Mouse (Mus musculus): ENCODE data around the gene Phpt1. TPM values are rescaled to one million over a fixed set of nuclear protein-coding genes. Genes with fewer than 3 reads are reported as not detected.

The Phpt1 gene
- polyA plus RNA-seq, 1 experiment from 2014 or later, result 169 TPM

DNA sequence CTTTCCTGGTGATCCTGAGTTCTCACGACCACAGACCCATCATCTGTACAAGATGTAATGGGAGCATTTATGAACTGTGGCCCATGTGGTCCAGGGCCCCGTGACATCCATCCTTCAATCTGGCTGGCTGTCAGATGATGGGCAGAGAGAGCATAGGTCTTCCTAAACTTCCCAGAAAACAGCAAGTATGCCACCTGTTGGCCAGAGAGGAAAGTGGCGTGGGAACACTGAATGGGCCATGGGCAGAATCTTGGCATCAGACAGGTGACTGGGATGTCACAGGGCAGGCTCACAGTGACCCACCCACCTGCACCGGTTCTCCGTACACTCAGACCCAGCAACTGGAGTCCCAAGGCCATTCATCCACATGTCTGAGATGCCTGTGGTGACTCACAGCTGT, 23.8 kb downstream of the Phpt1 start:
- Histone ChIP-seq H3K4me3 (no peak overlapping the region), H3K9ac (no peak overlapping the region), H3K36me3 (no peaks in the 10 kb centered on the region), H3K27ac (no peak overlapping the region), H3K4me1 (peaks cover 1% of the 10 kb centered on the region; the same call in 1 of the 2 replicates), H3K9me3 (no peaks in the 10 kb centered on the region), H3K4me2 (replicated peaks) (no peak overlapping the region), H3K27me3 (replicated peaks) (no peaks in the 10 kb centered on the region)
- no peak for ATAC-seq (ENCODE audit: low FRiP score, low read depth)
- 38% methylated on average over 5 of the region's 5 CpGs for WGBS

- H3K4me3 ChIP-seq, result no peak overlapping the region
- H3K36me3 ChIP-seq, result no peaks in the 10 kb centered on the region
- H3K4me2 ChIP-seq (replicated peaks), result no peak overlapping the region
- no peak for ATAC-seq (ENCODE audit: low FRiP score, low read depth)
- WGBS, result 77% methylated on average over 9 of the region's 9 CpGs
- H3K4me1 ChIP-seq, result peaks cover 9% of the 10 kb centered on the region
- no peak overlapping the region for H3K9ac ChIP-seq
- H3K9me3 ChIP-seq, result no peaks in the 10 kb centered on the region
- H3K27me3 ChIP-seq (replicated peaks), result no peaks in the 10 kb centered on the region
- H3K27ac ChIP-seq, result no peak overlapping the region
Measured at GRCm38 (mm10) chr2:25549021-25549991, 25.7 kb downstream of the Phpt1 start.

- H3K27me3 ChIP-seq (replicated peaks), result no peaks in the 10 kb centered on the region
- no peak within 1 kb of the TSS for H3K27ac ChIP-seq
- peaks cover 10% of the 10 kb centered on the region for H3K4me1 ChIP-seq
- ATAC-seq (ENCODE audit: low FRiP score, low read depth), result peak; percentile 99
- H3K4me3 ChIP-seq, result peak within 1 kb of the TSS; percentile 70
- no peaks in the 10 kb centered on the region for H3K9me3 ChIP-seq
- H3K36me3 ChIP-seq, result no peaks in the 10 kb centered on the region
- peak within 1 kb of the TSS; percentile 67 for H3K9ac ChIP-seq
- WGBS, result 3% methylated on average over 48 of the region's 48 CpGs
- peak within 1 kb of the TSS; percentile 72 for H3K4me2 ChIP-seq (replicated peaks)
Measured at GRCm38 (mm10) chr2:25546811-25547491, 28.1 kb downstream of the Phpt1 start, which contains the start of gene Traf2. Gene Traf2, minus strand, starts transcription at chr2:25546940.

GRCm38 (mm10) chr2:25545996-25546810, 28.8 kb downstream of the Phpt1 start:
- H3K36me3 ChIP-seq, result no peaks in the 10 kb centered on the region
- no peaks in the 10 kb centered on the region for H3K27me3 ChIP-seq (replicated peaks)
- H3K4me3 ChIP-seq, result peak overlapping the region; percentile 70
- peak overlapping the region; percentile 67 for H3K9ac ChIP-seq
- 9% methylated on average over 43 of the region's 43 CpGs for WGBS
- H3K9me3 ChIP-seq, result no peaks in the 10 kb centered on the region
- peak; percentile 81 for ATAC-seq (ENCODE audit: low FRiP score, low read depth)
- peaks cover 14% of the 10 kb centered on the region for H3K4me1 ChIP-seq
- H3K4me2 ChIP-seq (replicated peaks), result peak overlapping the region; percentile 72
- no peak overlapping the region for H3K27ac ChIP-seq

DNA sequence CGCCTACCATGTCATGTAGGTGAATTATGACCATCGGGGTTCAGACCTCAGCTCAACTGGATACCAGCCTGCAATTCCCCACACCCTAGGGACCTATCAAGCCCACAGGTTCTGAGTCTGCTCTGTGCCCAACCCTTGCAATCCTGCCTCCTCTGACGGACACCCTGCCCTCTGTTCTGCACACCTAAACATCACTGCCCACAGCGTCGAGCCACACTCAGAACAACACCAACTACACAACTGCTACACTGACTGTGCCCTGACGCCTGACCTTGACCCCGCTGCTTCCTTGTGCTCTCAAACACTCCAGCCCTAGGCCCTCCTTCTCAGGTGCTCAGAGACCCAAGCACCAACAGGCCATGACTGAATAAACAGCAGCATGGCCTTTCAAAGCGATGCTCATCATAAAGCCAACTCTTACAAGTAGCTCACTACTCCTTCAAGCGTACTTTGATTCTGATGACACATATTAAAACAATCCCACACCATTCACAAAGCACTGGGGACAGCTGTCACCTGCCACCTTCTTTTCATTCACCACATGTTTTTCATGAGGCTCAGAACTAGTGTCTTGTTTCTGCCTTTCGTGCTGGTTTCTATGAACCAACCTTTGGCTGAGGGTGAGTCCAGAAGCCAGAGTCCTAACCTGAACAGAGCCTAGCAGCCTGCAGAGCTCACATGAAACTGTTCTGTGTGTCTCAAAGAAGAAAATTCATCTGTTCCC, 33.2 kb downstream of the Phpt1 start:
- H3K4me2 ChIP-seq (replicated peaks), result no peak overlapping the region
- H3K4me3 ChIP-seq, result no peak overlapping the region
- peaks cover 10% of the 10 kb centered on the region; the same call in 1 of the 2 replicates for H3K36me3 ChIP-seq
- H3K27ac ChIP-seq, result no peak overlapping the region
- no peak overlapping the region for H3K9ac ChIP-seq
- 75% methylated on average over 10 of the region's 10 CpGs for WGBS
- ATAC-seq (ENCODE audit: low FRiP score, low read depth), result no peak
- no peaks in the 10 kb centered on the region for H3K27me3 ChIP-seq (replicated peaks)
- peaks cover 14% of the 10 kb centered on the region for H3K4me1 ChIP-seq
- no peaks in the 10 kb centered on the region for H3K9me3 ChIP-seq

DNA sequence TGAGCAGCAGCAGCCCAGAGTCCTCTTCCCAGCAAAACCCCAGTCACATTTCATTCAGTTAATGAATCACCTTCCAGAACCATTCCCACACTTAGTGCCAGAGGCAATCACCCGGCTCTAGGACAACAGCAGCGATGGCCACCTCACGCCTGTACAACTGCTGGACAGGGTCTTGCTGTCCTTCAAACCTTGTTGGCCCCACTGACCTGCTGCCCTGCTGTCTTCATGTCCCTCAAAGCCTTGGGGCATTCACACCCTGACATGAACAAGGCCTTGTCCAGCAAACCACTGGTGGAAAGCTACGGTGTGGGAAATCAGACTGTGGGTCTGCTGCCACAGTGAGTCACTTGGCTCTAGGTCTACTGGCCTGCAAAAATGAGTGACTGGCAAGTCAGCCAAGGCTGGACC, 34.5 kb downstream of the Phpt1 start:
- WGBS, result 96% methylated on average over 4 of the region's 4 CpGs
- no peak for ATAC-seq (ENCODE audit: low FRiP score, low read depth)
- peaks cover 22% of the 10 kb centered on the region; the same call in 1 of the 2 replicates for H3K36me3 ChIP-seq

GRCm38 (mm10) chr2:25536531-25536930, 38.5 kb downstream of the Phpt1 start:
- no peaks in the 10 kb centered on the region for H3K9me3 ChIP-seq
- H3K27me3 ChIP-seq (replicated peaks), result no peaks in the 10 kb centered on the region
- H3K4me3 ChIP-seq, result no peak overlapping the region
- ATAC-seq (ENCODE audit: low FRiP score, low read depth), result no peak
- H3K27ac ChIP-seq, result no peak overlapping the region
- H3K4me2 ChIP-seq (replicated peaks), result no peak overlapping the region
- 90% methylated on average over 8 of the region's 8 CpGs for WGBS
- peaks cover 36% of the 10 kb centered on the region for H3K36me3 ChIP-seq
- H3K9ac ChIP-seq, result no peak overlapping the region
- H3K4me1 ChIP-seq, result no peaks in the 10 kb centered on the region

More for the DNA sequence above, 34.5 kb downstream of the Phpt1 start:
- Histone ChIP-seq H3K9me3 (no peaks in the 10 kb centered on the region), H3K4me3 (no peak overlapping the region), H3K9ac (no peak overlapping the region), H3K27me3 (replicated peaks) (no peaks in the 10 kb centered on the region), H3K27ac (no peak overlapping the region), H3K4me2 (replicated peaks) (no peak overlapping the region), H3K4me1 (peaks cover 6% of the 10 kb centered on the region)

DNA sequence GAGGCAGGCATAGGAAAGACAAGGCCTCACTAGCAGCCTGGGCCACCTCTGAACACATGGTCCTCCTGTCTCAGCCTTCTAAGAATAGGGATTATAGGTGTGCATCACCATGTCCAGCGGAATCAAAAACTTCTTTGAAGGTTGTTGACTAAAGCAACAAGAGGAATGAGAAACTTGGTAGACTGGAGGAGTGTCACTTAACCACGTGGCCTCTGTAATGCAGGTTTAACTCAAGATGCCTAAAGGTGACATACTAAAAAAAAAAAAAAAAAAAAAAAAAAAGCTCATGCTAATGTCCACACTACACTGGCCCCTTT, 40.2 kb downstream of the Phpt1 start:
- ATAC-seq (ENCODE audit: low FRiP score, low read depth), result no peak
- Histone ChIP-seq H3K9ac (no peak overlapping the region), H3K27ac (no peak overlapping the region), H3K9me3 (no peaks in the 10 kb centered on the region), H3K4me2 (replicated peaks) (no peak overlapping the region), H3K4me1 (no peaks in the 10 kb centered on the region), H3K4me3 (no peak overlapping the region), H3K36me3 (peaks cover 51% of the 10 kb centered on the region), H3K27me3 (replicated peaks) (no peaks in the 10 kb centered on the region)
- 94% methylated on average over 2 of the region's 2 CpGs for WGBS

DNA sequence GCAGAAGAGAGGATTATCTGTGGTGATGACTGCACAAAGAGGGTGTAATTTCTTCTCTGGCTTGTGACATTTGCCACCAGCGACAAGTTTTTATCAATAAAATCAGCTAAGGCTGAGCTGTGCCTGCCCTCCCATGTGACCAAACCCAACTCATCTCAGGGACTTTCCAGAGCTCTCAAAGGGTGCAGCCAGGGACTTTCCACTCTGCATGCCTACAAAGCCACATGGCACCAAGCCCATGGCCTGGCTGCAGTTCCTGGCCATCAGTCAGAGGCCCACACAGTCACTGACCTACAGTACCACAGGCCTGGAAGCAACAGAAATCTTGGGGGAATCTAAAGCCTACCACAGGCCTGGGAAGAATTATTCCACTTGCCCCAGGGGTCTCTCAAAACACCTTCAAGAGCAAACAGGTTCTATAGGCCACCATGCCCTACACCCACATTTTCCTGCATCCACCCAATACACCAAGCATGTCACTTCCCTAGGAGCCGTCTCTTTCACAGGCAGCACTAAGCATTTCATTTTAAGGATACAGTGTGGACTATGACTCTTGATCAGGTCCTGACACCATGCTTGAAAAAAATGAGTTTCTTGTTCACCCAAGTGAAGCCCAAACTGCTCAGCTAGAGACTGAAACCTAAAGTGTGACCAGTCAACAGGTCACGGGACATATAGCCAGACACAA, 40.7 kb downstream of the Phpt1 start:
- no peak overlapping the region for H3K4me2 ChIP-seq (replicated peaks)
- no peak overlapping the region for H3K27ac ChIP-seq
- no peaks in the 10 kb centered on the region for H3K27me3 ChIP-seq (replicated peaks)
- H3K9ac ChIP-seq, result no peak overlapping the region
- peaks cover 56% of the 10 kb centered on the region for H3K36me3 ChIP-seq
- no peak overlapping the region for H3K4me3 ChIP-seq
- H3K4me1 ChIP-seq, result no peaks in the 10 kb centered on the region
- WGBS, result 91% methylated on average over 3 of the region's 3 CpGs
- no peak for ATAC-seq (ENCODE audit: low FRiP score, low read depth)
- H3K9me3 ChIP-seq, result no peaks in the 10 kb centered on the region

GRCm38 (mm10) chr2:25533707-25534106, 41.3 kb downstream of the Phpt1 start:
- ATAC-seq (ENCODE audit: low FRiP score, low read depth), result no peak
- H3K4me2 ChIP-seq (replicated peaks), result no peak overlapping the region
- H3K4me3 ChIP-seq, result no peak overlapping the region
- WGBS, result 94% methylated on average over 2 of the region's 2 CpGs
- H3K36me3 ChIP-seq, result peaks cover 62% of the 10 kb centered on the region
- no peaks in the 10 kb centered on the region for H3K9me3 ChIP-seq
- no peak overlapping the region for H3K9ac ChIP-seq
- H3K4me1 ChIP-seq, result no peaks in the 10 kb centered on the region
- no peak overlapping the region for H3K27ac ChIP-seq
- no peaks in the 10 kb centered on the region for H3K27me3 ChIP-seq (replicated peaks)
